Mouse (Mus musculus) effector memory CD4-positive, alpha-beta T cell, adult 5 months (primary cell): Measurements from ENCODE around the gene Iqch. TPM values are rescaled to one million over a fixed set of nuclear protein-coding genes. Genes with fewer than 3 reads are reported as not detected.

Experiments
- polyA plus RNA-seq: library from polyadenylated mRNA; unstranded; fragments of 100-300 nt; shearing (Covaris generic); gene quantifications from one replicate; pipeline ENCODE4 v1.2.1, GENCODE M21; 2017

The Iqch gene
- not detected for polyA plus RNA-seq

GRCm38 (mm10) chr9:63602043-63602939, at the start of gene Iqch, which contains the start of gene Aagab:
TSS of gene Iqch (minus strand) at chr9:63602493.
TSS of gene Aagab (plus strand) at chr9:63602660.

DNA sequence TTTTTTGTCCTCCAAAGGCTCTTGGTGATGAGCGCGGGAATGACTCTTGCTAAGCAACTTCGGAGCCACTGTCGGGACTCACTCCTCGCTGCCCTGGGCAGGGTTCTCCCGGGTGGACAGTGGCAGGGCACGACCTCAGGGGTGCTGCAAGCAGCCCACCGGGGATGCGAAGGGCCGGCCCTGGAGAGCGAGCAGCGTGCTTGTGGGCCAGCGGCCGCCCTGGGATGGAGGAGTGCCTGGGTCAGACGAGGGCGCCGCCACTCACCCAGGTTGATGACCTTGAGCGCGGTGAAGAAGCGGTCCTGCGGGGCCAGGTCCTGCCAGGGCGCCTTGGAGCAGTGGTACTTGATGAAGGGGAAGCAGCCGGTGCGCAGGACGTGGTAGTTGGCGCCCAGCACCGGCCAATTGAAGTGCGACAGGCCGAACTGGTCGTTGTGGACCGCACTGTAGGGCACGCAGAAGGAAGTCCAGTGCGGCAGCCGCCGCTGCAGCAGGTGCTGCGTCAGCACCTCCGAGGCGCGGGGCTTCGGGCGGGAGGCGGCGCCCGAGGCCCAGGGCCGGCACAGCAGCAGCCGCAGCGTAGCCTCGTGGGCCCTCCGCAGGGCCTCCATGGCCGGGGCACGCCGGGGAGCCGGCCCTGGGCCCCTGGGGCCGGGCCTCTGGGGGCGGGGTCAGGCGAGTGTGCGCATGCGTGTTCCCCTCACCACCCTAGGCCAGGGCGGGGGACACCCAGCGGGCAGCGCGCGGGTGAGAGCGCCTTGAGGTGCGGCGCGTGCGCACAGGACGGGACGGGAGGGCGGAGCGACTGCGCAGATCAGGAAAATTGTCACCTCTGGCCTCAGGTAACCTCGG, 203.5 kb downstream of the Iqch start, which contains the start of gene 2300009A05Rik:
TSS of gene 2300009A05Rik (minus strand) at position 636 of the 852 bp plus-strand sequence.

GRCm38 (mm10) chr9:63377270-63378142, 224.8 kb downstream of the Iqch start, which contains the start of gene Map2k5:
TSS of gene Map2k5 (minus strand) at chr9:63377902.

Other genes with a start within 250 kb of the Iqch start
- gene Map2k5, start 224.6 kb downstream of the Iqch start, polyA plus RNA-seq = 30.8 TPM
- 37.5 TPM for gene 2300009A05Rik, start 203.2 kb downstream of the Iqch start, polyA plus RNA-seq
- 32.1 TPM for gene Aagab, start 167 bp upstream of the Iqch start, polyA plus RNA-seq
- 41.9 TPM for gene Smad3, start 155.5 kb upstream of the Iqch start, polyA plus RNA-seq